Mouse (Mus musculus) spleen, adult 2 months (tissue): ENCODE results near the gene Dpp9.

Experiments
- CTCF ChIP-seq: fragments of 200-500 bp; IDR thresholded peaks from 2 replicates; pipeline ENCODE4 v1.5.1; 2011; ENCODE audit warnings: mild to moderate bottlenecking, inconsistent platforms; ENCODE audit not compliant: insufficient read depth, insufficient read length, insufficient replicate concordance; ENCODE audit errors: extremely low read depth
- POLR2A ChIP-seq: fragments of 200-500 bp; IDR thresholded peaks from 2 replicates; pipeline ENCODE4 v1.6.1; 2011; ENCODE audit warnings: low read depth, low read length, inconsistent platforms

DNA sequence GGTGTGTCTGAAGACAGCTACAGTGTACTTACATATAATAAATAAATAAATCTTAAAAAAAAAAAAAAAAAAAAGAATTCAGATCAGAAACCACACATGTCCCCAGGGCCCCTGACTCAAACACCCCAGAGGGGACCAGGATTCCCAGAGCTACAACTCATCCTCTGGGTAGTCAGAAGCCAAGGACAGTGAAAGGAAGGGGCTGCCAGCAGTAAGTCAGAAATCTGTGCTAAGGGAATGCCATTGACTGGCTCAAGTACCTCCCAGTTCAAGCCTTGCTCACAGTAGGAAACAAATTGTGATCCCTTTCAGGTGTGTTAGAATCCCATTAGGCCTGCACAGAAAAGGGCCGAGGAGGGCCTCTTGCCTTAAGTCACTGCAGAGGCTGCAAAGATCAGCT lies 4.5 kb downstream of the Dpp9 start:
- TF ChIP-seq CTCF, result no peak
- TF ChIP-seq POLR2A, result no peak
